Mouse (Mus musculus): Measurements from ENCODE around the gene Ltbp1.

- TF ChIP-seq BHLHE40 (IDR thresholded peaks at IDR 0.05; ENCODE audit: borderline replicate concordance, low read depth, low read length) (no peak), CTCF (IDR thresholded peaks at IDR 0.05 in 2 of 3, conservative IDR thresholded peaks at IDR 0.05 in 1 of 3; ENCODE audit: control insufficient read depth in 1 of 3, insufficient read depth in 1 of 3, low read depth in 2 of 3, low read length in 3 of 3, poor library complexity in 1 of 3, severe bottlenecking in 1 of 3) (no peak)
Observed at GRCm38 (mm10) chr17:75273272-75273671, 267.9 kb downstream of the Ltbp1 start.

Measured in MEL (cell line).